Mouse (Mus musculus): ENCODE results near the gene Xcl1.

DNA sequence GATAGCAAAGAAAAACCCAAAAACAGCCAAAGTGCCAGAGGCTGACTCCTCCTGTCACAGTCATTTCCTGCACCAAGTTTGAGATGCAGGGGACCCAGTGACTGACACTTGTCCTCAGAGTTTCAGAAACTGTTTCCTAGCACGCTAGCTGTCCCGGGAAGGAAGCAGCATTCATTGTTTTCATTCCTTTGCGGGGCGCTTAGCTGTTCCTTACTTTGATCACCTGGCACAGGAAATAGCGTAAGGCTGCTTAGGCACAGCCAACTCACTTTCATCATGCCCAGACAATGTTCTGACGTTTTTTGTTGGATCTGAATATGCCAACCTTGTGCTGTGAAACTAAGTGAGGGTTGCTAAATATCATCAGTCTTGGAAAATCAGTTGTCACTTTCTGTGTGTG lies 46.8 kb downstream of the Xcl1 start:
- TF ChIP-seq CTCF (IDR thresholded peaks at IDR 0.05): no peak
- no peak for TF ChIP-seq EP300 (IDR thresholded peaks at IDR 0.05)

All from lung, postnatal 0 days (tissue).